Mouse (Mus musculus): ENCODE measurements around the gene H2al1o. TPM values are rescaled to one million over a fixed set of nuclear protein-coding genes. Genes with fewer than 3 reads are reported as not detected.

H2al1o gene
- not detected in 2 replicates for polyA plus RNA-seq (2021; fragmentation: Nextera tagmentation)
- long read RNA-seq, experiment 1: 0 reads
- long read RNA-seq, experiment 2: 0 reads

DNA sequence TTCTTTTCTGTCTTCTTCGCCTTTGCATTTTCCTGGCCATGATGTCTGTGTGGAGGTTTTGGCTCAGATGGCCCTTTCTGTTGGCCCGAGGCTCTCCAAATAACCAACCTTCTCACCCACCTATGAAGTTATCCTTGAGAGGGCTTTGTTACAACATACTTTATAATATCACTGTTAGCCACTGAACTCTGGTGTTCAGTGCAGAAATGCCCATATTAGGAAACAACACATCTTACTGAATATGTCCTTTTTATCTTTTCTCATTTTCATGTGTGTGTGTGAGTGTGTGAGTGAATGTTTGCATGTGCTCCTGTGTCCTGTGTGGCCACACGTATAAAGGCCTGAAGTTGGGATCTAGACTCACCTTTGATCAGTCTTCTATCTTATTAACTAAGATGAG lies at the start of gene H2al1o:
Gene H2al1o (minus strand): TSS at position 101 of the 400 bp plus-strand sequence.

Other genes starting within 250 kb of the H2al1o start
- gene H2al1k, start 221.8 kb downstream of the H2al1o start, polyA plus RNA-seq (2021; fragmentation: Nextera tagmentation): not detected in 2 replicates
- 0.28 TPM in 2 replicates for gene Cybb, start 84.6 kb downstream of the H2al1o start, polyA plus RNA-seq (2021; fragmentation: Nextera tagmentation)
- 96.4 and 128 TPM in 2 replicates for gene Dynlt3, start 90.6 kb upstream of the H2al1o start, polyA plus RNA-seq (2021; fragmentation: Nextera tagmentation)

Data from left cerebral cortex, adult 6 months (tissue).